In the genomic region with DNA sequence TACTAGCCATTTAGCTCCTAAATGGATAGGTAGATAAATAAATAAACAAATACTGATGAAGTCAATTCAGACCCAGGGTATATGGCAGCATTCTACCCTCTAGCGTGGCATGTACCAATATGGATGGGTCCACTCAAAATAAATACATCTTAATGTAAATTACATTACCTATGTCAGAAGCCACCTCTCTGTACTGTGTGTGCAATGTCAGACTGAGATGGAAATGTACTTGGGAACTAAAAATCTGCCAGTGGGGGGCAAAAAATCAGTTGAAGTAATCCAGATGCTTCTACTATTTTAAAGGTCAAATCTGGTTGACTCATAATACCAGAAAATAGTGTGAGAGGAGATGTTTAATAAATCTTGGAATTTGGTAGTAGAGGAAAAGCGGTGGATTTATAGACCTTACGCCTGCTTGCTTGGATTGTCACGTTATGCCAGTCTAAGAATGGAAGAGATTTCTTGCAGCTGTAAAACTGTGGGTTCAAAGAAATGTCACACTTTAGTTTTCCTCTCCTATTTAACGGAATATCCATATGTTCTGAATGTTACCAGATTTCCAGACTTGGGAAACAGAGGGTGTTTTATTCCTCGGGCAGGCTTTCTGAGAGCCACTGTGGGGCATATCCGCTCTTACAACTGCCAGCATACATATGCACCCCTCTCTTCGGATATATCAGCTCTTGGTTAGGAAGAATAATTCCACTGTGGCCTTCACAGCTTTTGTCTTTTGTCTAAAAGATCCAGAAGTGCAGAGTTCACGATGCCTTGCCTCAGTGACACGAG, we compare ENCODE assay signal across 16 mouse cellular contexts.
"Had no signal": no experiment of that assay in that cellular context is flagged by ENCODE, and none has a peak within 500 bp of the region (broad histone marks: within the 10 kb centered on the region; RNA-seq: fewer than 3 reads in every experiment).

No protein-coding gene starts in this region.

- H3K9me3 ChIP-seq: limb, embryonic 15.5 days; liver, embryonic 12.5 days had no signal

- DNase-seq: kidney, adult 11 months; kidney, adult 9 months; kidney, postnatal 36 days; lung, embryonic 14.5 days; lung, postnatal 10 days; lung, postnatal 4 days; retina, postnatal 1 day; right cerebral cortex, postnatal 4 days; spleen, adult 18-20 months; thymus, adult 2 months; thymus, postnatal 25 days had no signal

- H3K4me3 ChIP-seq: left cerebral cortex, adult 2 months; limb, embryonic 15.5 days; liver, embryonic 12.5 days had no signal

- H3K27ac ChIP-seq: kidney, postnatal 0 days; left cerebral cortex, adult 2 months; limb, embryonic 15.5 days; liver, embryonic 12.5 days had no signal

- H3K36me3 ChIP-seq: limb, embryonic 15.5 days; liver, embryonic 12.5 days had no signal

- H3K4me2 ChIP-seq: limb, embryonic 15.5 days; liver, embryonic 12.5 days; lung, embryonic 14.5 days; midbrain, embryonic 11.5 days had no signal

- ATAC-seq: liver, embryonic 12.5 days had no signal

- H3K9ac ChIP-seq: limb, embryonic 15.5 days; liver, embryonic 12.5 days; lung, embryonic 14.5 days had no signal

- H3K27me3 ChIP-seq: limb, embryonic 15.5 days; liver, embryonic 12.5 days had no signal

- H3K4me1 ChIP-seq: limb, embryonic 15.5 days; liver, embryonic 12.5 days had no signal
